Mouse (Mus musculus) thymus, adult 2 months (tissue): Measurements from ENCODE around the gene Rnase4. TPM values are rescaled to one million over a fixed set of nuclear protein-coding genes. Genes with fewer than 3 reads are reported as not detected.

Experiments used
- DNase-seq: peaks from one replicate; pipeline ENCODE4 v3.0.0; 2021
- H3K27ac ChIP-seq: fragments of 200-500 bp; 2 replicates; pipeline ENCODE4 v1.5.1; 2012; ENCODE audit warnings: low read length, control low read depth; ENCODE audit not compliant: control insufficient read depth, insufficient read depth
- H3K27me3 ChIP-seq: fragments of 200-500 bp; 2 replicates; pipeline ENCODE4 v1.6.1; 2012; ENCODE audit warnings: mild to moderate bottlenecking, low read length, moderate library complexity, mixed read lengths; ENCODE audit not compliant: control insufficient read depth, insufficient read depth
- H3K36me3 ChIP-seq: fragments of 200-500 bp; 2 replicates; pipeline ENCODE4 v1.6.1; 2012; ENCODE audit warnings: mild to moderate bottlenecking, low read length, moderate library complexity; ENCODE audit not compliant: control insufficient read depth, insufficient read depth
- H3K4me1 ChIP-seq: fragments of 200-500 bp; replicated peaks from 2 replicates; pipeline ENCODE4 v1.6.1; 2012; ENCODE audit warnings: low read length; ENCODE audit not compliant: control insufficient read depth, insufficient read depth
- H3K4me3 ChIP-seq: fragments of 200-500 bp; 2 replicates; pipeline ENCODE4 v1.5.1; 2012; ENCODE audit warnings: mild to moderate bottlenecking, low read length, control low read depth, moderate library complexity; ENCODE audit not compliant: control insufficient read depth, insufficient read depth
- CTCF ChIP-seq: fragments of 200-500 bp; IDR thresholded peaks from 2 replicates; pipeline ENCODE4 v1.5.1; 2012; ENCODE audit warnings: mild to moderate bottlenecking, control low read depth, low read length, moderate library complexity, borderline replicate concordance; ENCODE audit not compliant: control insufficient read depth, poor library complexity, insufficient read depth; ENCODE audit errors: extremely low read depth
- POLR2A ChIP-seq: fragments of 200-500 bp; IDR thresholded peaks from 2 replicates; pipeline ENCODE4 v1.6.1; 2012; ENCODE audit warnings: mild to moderate bottlenecking, low read length, control low read depth, moderate library complexity; ENCODE audit not compliant: control insufficient read depth, poor library complexity, insufficient read depth; ENCODE audit errors: extremely low read depth
- WGBS: fragments of 180-500 bp; shearing (Covaris S2); methylation state at CpG from one replicate; pipeline ENCODE4 v1.1.7; 2018; 5-methylcytosine and 5-hydroxymethylcytosine counted together
- polyA plus RNA-seq: library from polyadenylated mRNA; depleted of rRNA; stranded (reverse); fragments of >200 nt; gene quantifications from 2 replicates; pipeline ENCODE4 v1.2.3, GENCODE M21; 2012

Rnase4 gene
- polyA plus RNA-seq, 1 experiment = 52.1 TPM

DNA sequence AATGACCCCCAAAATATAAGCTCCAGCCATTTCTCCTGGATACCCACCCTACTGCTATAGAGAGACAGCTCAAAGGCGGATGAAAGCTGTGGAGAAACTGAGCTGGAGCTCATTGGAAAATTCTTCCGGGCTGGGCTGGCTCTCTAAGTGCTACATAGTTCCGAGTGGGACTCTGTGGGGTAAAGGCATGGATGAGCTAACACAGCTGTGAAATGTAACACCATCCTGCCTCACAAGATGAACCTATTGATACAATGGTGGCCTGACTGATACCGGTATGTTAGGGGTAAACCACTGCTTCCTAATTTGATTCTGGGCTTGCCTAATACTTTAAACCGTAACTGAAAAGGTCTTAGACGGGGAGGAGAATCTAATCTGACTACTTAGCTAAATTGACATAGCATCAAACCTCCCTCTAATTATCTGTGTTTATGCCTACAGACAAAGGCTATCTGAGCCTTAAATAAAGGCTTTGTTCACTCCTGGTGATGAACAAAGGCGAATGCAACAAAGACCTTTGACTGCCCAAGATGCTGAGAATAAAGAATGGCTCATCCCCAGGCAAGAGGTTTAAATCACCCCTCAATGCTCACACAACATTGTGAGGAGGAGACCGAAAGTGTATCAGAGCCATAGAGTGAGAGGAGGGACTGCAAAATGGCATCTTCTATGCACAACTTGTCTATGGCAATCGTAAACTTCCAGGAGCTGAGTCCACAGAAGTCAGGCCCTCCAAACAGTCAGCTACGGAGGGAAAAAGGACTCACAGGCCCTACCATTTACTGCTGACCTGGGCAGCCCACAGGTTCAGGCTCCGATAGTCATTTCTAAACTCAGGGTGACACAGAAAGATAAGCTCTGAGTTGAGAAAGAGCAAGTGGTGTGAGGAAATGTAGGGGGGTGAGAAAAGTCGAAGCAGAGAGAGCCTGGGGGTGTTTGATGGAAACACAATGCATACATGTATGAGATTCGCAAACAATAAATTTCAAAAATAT lies 36.3 kb upstream of the Rnase4 start:
- TF ChIP-seq CTCF = no peak
- no peak for TF ChIP-seq POLR2A
- no peak for DNase-seq

DNA sequence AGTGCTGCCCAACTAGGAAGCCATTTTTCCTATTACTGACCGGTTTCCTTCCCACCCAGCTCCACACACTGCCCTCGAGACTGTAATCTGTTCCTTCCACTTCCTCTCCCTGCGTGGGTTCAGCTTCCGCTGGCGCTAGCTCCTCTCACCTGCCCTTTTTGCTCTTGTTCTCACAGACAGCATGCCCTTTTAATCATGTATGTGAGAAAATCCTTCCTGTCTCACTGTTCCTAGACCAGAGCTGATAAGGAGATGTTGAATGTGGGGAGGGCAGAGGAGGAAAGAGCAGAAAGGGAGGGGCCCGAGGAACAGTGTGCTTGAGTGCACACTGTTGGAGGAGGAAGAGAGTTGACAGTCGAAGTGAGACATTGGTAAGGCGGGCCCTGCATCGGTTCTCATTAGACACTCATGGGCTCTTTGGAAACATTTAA lies 33.5 kb upstream of the Rnase4 start, which contains the start of gene Rnase12:
Gene Rnase12, minus strand, starts transcription at position 261 of the 431 bp plus-strand sequence.
- H3K4me3 ChIP-seq = no peak within 1 kb of the TSS
- no peaks in the 10 kb centered on the region for H3K27me3 ChIP-seq
- DNase-seq = no peak
- no peak for TF ChIP-seq POLR2A
- TF ChIP-seq CTCF = no peak
- no peaks in the 10 kb centered on the region for H3K4me1 ChIP-seq
- WGBS = 33% methylated on average over 9 of the region's 9 CpGs
- no peak within 1 kb of the TSS for H3K27ac ChIP-seq
- no peaks in the 10 kb centered on the region for H3K36me3 ChIP-seq

More for the DNA sequence above, 36.3 kb upstream of the Rnase4 start:
- no peak overlapping the region for H3K27ac ChIP-seq
- H3K27me3 ChIP-seq = no peaks in the 10 kb centered on the region
- H3K4me1 ChIP-seq = no peaks in the 10 kb centered on the region
- 94% methylated on average over 13 of the region's 13 CpGs for WGBS
- H3K36me3 ChIP-seq = no peaks in the 10 kb centered on the region
- H3K4me3 ChIP-seq = no peak overlapping the region

- DNase-seq = no peak
- Histone ChIP-seq H3K27me3 (no peaks in the 10 kb centered on the region), H3K4me1 (peaks cover 3% of the 10 kb centered on the region), H3K36me3 (no peaks in the 10 kb centered on the region), H3K4me3 (no peak overlapping the region), H3K27ac (no peak overlapping the region)
- WGBS = 97% methylated on average over 5 of the region's 5 CpGs
- no peak for TF ChIP-seq CTCF
- no peak for TF ChIP-seq POLR2A
Observed at GRCm38 (mm10) chr14:51060761-51061160, 30.1 kb upstream of the Rnase4 start.

DNA sequence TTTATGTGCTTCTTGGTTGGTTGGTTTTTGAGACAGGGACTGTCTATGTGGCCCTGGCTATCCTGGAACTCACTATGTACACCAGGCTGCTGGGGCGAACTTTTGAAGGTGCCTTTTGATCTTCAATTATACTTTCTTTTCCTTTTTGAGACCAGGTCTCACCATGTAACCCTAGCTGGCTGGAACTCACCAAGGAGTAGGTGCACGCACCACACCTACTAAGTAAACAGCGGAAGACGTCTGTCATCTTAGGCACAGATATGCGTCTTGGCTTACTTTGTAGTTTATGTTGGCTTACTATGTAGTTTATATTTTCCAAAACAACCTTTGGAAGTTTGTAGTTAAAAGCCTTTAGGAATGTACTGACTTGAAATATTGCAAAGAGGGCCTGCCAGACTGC lies 21.9 kb upstream of the Rnase4 start:
- TF ChIP-seq POLR2A (no peak), CTCF (no peak)
- DNase-seq = no peak
- Histone ChIP-seq H3K36me3 (no peaks in the 10 kb centered on the region), H3K27ac (no peak overlapping the region), H3K27me3 (no peaks in the 10 kb centered on the region; the same call in 1 of the 2 replicates), H3K4me1 (peaks cover 3% of the 10 kb centered on the region), H3K4me3 (no peak overlapping the region)
- WGBS = 95% methylated on average over 5 of the region's 5 CpGs

DNA sequence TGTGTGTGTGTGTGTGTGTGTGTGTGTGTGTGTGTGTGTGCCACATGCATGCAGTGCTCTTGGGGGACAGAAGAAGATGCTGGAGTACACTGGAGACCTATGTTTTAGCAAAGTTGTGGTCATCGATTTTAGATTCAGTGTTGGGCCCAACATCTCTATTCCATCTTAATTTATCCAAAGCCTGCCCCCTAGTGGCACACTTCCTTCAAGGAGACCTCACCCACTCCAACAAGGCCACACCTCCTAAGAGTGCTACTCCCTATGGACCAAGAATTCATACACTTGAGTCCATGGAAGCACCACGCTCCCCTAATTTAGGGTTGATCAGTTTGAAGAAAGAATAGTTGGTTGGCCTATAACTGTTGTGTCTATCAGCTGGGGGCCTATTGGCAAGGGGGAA lies 21.3 kb upstream of the Rnase4 start:
- peak; percentile 58 for DNase-seq
- no peak for TF ChIP-seq CTCF
- TF ChIP-seq POLR2A = no peak
- 92% methylated on average over 2 of the region's 2 CpGs for WGBS

GRCm38 (mm10) chr14:51074335-51074734 lies 16.5 kb upstream of the Rnase4 start, which contains the start of gene Olfr750:
Gene Olfr750, minus strand, starts transcription at chr14:51074435.
- Histone ChIP-seq H3K4me1 (no peaks in the 10 kb centered on the region), H3K36me3 (no peaks in the 10 kb centered on the region), H3K27ac (no peak within 1 kb of the TSS), H3K4me3 (no peak within 1 kb of the TSS), H3K27me3 (no peaks in the 10 kb centered on the region)
- no peak for TF ChIP-seq POLR2A
- no peak for TF ChIP-seq CTCF
- WGBS = 97% methylated on average over 3 of the region's 3 CpGs
- DNase-seq = no peak

More for the DNA sequence above, 21.3 kb upstream of the Rnase4 start:
- Histone ChIP-seq H3K4me3 (no peak overlapping the region), H3K4me1 (peaks cover 3% of the 10 kb centered on the region), H3K36me3 (no peaks in the 10 kb centered on the region), H3K27ac (no peak overlapping the region), H3K27me3 (no peaks in the 10 kb centered on the region; the same call in 1 of the 2 replicates)
